Mouse (Mus musculus) left cerebral cortex, postnatal 36 days (tissue): Measurements from ENCODE around the gene Sobp. TPM values are rescaled to one million over a fixed set of nuclear protein-coding genes. Genes with fewer than 3 reads are reported as not detected.

Source experiments
- DNase-seq, 2 experiments: peaks; one replicate each; pipeline ENCODE4 v3.0.0; 2021 to 2022; ENCODE audit warnings: low spot score in 2 of 2, mixed read lengths in 1 of 2
- intact Hi-C: fragments of 180-260 bp; cut with DNase I; formaldehyde crosslinking; loops from one replicate; pipeline ENCODE4 v1.15.1; 2025
- total RNA-seq, 2 experiments: library from RNA; stranded (reverse); gene quantifications; 2 replicates each; pipeline ENCODE4 v1.2.3; 2021

Sobp gene
- total RNA-seq, 2 experiments from 2014 or later: 76.7 to 79.5 TPM

DNA sequence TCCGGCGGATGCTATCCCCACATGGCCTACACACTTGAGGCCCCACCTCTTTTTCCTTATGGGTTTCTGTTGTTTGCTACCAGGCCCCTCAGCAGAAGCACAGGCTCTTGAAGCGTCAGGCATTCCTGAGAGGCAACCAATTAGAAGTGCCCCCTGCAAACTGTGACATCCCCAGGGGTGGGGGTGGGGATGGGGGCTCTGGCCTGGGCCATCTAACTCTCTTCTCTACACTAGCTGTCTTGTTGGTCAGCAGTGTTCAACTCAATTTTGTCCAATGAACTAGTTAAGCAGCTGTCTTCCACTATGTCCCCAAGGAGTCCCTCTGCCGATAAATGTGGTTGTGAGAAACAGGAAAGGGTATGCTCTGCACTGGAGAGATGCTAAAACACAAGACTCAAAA lies 169.3 kb downstream of the Sobp start:
- intact Hi-C loops: no loop called here
- DNase-seq: no peak

DNA sequence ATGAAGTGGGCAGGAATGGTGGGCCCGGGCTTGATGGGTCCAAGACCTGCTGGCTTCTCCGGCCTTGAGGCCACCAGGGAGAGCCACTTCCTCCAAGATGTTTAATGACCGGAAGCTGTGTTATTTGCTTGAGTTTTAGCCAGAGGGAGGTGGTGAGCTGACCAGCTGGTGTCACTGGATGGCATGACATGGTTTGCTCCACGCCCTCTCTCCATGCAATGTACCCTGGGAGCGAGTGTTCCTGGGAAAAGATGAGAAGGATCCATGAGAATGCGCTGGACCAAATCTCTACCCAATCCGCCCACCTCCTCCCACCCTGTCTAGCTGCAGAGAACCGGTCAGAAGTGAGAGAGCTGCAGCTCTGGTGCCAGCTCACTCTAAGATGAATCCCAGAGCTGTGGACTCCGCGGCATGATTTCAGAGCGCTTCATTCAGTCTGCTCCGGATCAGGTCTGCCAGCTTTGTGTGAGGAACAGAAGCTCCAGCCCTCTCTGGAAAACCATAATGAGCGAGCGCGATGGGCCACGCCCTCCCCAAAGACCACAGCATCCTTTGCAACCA lies 170.1 kb downstream of the Sobp start:
- DNase-seq: no peak
- intact Hi-C loops: no loop called here

DNA sequence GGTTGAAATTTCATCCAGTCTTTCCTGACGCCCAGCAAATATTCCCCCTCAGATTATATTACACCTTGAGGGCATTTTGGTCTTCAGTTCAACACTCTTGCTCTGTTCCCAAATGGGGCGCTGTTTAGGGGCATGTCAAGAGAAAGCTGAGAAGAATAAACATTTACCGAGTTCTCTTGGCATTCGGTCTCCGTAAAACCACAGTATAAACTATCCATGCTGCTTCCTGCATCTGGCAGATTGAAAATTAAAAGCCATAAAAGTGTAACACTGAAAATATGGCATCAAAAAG lies 170.9 kb downstream of the Sobp start:
- no peak for DNase-seq
- intact Hi-C loops: no loop called here

DNA sequence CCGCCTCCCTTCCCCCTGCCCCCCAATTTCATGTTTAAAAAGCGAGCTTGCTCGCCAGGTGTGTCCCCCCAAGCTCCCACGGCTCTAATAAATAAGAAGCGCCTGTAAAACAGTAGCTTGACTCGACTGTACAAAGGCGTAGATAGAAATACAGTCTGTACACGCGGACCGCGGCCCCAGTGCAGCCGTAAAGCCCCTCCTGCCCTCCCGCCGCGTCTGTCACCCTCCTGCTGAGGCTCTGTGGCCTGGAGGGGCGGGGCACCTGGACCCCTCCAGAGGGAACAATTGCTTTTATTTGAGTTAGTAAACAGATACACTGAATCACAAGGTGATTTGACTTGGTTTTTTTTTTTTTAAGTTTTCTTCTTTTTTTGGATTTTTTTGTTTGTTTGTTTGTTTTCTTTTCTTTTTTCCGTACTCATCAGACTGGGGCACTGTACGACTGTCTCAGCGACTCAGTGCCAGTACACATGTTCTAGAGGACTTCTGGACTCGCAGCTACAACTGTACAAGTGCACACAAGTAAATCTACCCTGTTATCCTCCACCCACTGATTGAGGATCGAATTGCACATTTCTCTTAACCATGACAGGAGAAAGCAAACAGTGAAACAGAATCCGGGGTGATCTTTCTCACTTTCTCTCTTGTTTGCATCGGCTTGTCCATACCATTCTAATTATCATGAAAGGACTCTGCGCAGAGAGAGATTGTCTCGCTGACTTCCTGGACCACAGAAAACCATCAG lies 171.4 kb downstream of the Sobp start:
- DNase-seq: no peak
- intact Hi-C loops: no loop called here

DNA sequence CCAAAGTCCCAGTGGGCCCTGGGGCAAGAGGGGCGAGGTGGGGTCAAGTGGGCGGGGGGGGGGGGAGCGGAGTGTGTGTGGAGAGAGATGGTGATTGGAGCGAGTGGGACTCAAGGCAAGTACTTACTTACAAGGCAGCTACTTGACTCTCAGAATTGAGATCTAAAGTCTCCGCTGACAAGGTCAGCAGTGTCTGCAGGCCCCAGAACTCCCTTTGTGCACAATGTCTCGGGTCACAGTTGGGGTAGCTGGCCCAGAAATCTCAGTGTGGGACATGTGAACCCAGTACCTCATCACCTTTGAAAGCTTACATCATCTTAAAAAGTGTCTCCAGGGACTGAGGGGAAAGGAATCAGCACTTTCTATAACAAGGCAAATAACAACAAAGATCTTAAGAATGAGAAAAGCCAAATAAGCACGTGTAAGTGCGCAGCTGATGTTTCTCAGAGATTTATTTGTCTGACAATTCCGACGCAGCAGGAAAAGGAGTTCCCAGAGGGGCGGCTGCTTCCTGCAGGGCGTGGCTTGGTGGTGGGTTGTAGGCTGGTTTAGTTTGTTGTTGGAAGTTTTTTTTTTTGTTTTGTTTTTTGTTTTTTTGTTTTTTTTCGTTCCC lies 172.2 kb downstream of the Sobp start:
- intact Hi-C loops: no loop called here
- DNase-seq: no peak

DNA sequence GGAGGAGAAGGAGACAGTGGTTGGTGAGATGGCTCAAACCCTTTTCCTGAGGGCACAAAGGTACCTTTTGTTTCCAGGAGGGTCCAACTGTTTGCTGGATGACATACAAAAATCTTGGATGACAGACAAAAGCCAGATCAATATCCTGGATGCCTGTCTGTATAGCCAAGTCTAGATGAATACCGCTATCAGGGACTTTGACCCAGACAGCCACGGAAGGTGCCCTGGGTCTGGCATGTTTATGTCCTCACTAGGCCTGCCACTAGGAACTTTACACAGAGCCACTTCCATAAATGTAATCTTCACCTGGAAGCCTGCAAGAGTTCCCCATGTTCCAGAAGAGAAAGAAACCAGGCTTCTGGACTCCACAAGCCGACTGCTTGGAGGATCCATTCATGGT lies 172.9 kb downstream of the Sobp start:
- intact Hi-C loops: no loop called here
- no peak for DNase-seq

DNA sequence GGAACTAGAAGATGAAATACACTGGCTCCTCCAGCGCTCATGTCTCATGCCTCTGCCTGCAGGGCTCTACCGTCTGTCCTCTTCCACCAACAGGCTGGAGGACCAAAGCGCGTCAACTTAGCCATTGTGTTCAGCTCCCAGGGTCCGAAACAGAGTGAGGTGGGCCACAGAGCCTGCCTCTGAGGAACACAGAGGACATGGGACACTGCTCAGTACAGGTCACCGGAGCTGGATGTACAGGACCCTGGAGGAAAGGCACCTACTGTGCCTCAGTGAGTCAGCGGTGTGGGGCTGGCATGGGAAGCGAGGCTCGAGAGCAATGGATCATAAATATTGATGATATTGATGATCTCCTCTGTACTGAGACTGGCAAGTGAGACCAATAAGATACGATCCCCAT lies 175.0 kb downstream of the Sobp start:
- intact Hi-C loops: no loop called here
- no peak for DNase-seq

DNA sequence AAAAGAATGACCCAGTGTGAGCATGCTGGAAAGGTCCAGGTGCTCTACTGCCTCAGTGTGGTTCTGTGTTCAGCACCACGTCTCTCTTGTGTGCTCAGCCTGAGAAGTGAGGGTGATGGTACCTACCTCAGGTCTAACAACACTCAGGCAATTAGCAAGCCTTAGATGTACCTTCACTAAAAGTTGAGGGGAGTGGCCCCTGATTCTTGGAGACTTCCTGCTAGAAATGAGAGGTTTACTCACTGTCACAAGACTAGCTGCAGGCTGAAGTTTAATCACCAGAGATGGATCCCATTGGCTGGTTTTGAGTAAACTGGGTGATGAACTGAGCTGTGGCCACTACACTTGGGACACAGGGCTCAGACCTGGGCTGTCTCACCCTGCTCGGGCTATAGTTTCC lies 177.1 kb downstream of the Sobp start:
- intact Hi-C loops: no loop called here
- DNase-seq: no peak

DNA sequence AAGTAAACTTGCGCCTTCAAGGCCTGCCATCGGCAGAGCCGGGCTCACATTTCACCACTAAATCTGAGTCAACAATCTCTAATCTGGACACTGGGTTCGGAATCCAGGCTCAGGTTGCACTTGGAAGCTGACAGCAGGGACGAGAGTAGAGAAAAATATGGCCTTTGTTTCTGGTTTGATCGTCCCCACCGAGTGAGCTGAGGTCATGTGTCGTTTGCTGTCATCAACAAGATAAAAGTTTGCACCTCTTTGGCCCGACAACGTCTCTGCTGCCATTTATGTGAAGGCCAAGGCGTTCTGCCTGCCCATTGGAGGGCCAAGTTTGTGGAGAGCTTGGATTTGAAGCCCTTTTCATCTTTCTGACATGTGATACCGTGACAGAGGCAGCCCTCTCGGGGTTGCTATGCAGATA lies 178.8 kb downstream of the Sobp start:
- DNase-seq: no peak
- intact Hi-C loops: no loop called here

DNA sequence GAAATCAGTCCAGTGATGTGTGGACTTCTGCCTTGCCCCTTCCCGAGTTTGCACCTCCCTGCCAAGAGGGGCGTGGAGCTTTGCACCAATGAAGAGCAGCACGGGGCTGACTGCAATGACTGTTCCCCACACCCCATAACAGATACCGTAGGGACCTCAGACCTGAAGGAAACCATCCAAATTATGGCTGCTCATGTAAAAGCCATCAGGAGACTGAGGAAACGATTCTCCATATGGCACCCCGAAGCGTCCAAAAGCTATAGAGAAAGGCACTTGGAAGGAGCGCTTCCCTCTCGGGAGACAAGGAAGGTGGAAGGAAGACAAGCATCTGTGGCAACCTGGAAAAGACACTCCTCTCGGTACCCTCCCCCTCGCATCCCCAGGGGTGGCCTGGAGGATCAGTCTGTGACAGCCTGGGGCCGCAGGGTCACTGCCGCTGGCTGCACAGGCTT lies 180.0 kb downstream of the Sobp start:
- DNase-seq: peak in 1 of 2 experiments; percentile 24
- intact Hi-C loops: no loop called here

DNA sequence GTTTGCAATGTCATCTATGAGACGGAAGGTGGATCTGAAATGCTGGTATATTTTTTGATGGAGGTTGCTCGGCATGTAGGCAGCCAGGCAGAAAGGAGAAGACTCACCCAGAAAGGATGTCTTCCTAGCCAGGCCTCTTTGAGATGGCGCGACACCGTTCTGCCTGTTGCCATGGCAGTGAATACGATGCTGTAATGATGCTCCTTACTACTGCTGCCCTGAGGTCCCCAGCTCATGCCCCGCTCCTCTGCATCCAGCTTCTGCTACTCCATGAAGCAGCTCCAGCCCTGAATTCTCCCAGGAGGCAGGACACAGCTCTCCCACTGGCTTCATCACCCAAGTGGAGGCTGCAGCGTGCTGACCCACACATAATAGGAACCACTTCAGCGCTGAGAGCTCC lies 183.3 kb downstream of the Sobp start:
- DNase-seq: no peak
- intact Hi-C loops: no loop called here

DNA sequence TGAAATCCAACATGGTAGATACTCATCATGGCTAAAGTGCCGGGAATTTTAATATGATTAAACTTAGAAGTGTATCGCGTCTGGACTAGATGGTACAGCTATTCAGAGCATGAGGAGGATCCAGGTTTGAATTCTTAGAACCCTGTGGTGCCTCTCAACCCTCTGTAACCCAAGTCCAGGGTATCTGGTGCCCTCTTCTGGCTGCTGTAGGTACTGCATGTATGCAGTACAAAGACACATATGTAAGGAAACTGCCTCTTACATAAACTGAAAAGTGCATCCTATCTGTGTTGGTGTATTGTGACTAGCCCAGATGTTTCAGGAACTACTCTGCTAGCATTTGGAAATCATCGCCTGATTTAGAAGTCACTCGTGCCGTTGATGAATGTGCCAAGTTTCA lies 184.4 kb downstream of the Sobp start:
- no peak for DNase-seq
- intact Hi-C loops: no loop called here

DNA sequence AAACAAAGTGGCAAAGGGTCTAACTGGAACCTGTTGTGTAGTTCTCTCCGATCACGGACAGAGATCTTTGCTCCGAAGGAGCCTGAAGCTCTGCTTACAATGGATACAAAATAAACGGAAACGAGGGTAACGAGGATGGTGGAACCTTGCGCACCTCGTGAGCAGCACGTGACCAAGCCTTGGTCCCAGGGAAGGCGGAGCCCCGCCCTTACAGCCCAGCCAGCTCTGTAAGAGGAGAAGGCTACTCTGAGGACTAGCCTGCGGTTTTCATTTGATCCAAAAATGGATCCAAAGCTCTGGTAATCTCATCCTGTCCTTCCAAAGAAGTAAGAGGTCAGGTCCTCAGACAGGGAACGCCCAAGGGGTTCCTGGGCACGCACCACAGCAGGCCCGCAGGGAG lies 185.7 kb downstream of the Sobp start:
- no peak for DNase-seq
- intact Hi-C loops: no loop called here

DNA sequence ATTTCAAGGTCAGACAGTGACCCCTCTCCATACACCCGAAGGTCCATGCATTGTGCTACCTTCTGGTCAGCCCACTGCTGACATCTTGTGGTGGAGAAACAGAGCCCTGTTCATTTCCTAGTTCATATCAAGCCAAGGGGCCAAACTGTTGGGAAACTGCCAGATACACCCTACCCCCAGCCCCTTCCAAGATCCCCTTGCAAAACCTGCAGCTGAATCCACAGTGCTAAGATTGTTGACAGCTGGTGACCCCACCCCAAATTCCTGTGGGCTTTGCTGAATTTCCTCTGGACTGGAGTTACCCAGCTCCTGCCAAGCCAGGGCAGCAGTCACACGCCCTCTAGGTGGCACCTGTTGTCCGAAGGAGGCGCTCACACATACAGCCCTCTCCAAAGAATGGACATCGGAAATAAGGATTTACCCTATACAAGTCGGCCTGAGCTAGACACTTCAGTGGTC lies 186.7 kb downstream of the Sobp start:
- DNase-seq: no peak
- intact Hi-C loops: loop anchor here (2.0 kb wide), 1 partner anchor 29 kb away; no protein-coding TSS in a partner anchor

DNA sequence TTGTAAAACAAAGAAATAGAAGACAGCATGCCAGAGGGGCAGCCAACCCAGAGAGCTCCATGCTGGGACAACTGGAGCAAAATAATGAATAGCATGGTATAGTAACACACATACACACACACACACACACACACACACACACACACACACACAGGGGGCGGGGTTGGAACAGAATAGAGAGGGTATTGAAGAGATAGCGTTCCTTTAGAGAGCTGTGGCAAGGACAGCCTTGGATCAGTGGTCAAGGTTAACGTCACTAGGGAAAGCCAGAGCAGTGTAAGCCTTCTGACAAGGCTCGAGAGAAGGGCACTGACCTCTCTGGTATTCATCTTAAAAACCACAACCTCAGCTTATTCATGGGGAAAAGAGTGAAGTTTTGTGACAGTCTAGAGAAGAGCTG lies 189.4 kb downstream of the Sobp start:
- intact Hi-C loops: no loop called here
- DNase-seq: no peak

DNA sequence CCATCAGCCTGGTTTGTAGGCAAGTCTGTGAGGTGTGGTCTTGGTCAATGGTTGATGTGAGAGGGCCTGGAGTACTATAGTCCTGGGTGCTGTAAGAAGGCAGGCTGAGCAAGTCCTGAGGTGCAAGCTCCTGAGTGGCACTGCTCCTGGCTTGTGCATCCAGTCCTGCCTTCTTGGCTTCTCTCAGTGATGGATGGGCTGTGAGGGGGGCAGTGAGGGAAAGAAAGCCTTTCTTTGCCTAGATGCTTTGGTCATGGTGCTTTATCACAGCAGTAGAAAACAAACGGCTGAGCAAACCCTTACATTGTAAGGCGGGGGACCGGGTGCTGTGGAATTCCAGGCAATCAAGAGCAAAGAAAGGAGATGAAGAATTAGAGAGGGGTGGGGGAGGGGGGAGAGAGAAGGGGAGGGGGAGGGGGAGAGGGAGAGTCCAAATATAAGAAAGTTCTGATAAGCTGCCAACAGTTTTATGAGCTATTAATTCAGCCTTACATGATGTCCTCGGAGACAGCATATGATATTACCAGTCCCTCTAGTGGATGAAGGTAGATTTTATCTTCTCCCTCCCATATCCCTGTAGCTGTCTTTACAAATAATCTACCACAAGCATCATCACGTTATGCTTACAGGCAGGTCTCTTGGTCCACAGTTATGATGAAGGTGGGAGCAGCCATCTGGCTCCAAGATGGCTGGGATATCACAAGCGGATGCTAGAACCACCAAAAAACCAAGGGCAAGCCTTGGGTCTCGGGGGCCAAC lies 193.2 kb downstream of the Sobp start:
- intact Hi-C loops: no loop called here
- DNase-seq: no peak

DNA sequence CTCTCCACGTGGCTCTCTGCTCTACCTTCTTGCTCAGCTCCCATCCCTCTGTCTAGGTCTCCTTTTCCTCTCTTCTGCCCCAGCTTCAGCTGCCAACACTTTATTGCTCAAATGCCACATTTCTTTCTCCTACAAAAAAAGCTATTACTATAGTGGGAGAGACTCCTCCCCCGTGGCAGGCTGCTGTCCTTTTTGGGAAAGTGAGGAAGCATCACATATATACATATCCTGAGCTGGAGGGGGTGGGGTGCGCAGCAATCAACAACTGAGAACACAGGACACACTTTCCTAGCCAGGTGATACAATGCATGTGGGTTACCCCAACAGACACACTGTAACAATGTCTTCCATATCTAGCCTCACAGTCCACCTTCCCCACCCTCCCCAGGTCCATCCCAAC lies 196.0 kb downstream of the Sobp start:
- DNase-seq: no peak
- intact Hi-C loops: loop anchor here (10.0 kb wide), 1 partner anchor 476 kb away; no protein-coding TSS in a partner anchor

DNA sequence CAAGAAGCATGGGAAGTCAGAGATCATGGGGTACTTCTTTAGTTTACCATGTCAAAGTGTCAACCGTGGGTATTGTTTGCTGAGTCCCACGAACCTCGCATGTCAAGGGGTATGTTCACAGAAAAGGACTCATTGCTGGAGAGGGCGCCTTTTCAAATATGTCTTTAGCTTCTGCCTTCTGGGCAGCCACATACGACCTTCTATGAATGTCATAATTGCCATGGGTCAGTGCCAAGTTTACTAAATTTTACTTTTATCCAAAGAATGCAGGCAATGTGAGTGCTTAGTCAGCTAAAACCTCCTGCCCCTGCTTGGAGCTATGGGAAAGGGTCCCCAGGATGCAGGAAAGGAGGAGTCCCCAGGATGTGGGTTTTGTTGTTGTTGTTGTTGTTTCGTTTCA lies 197.8 kb downstream of the Sobp start:
- intact Hi-C loops: loop anchor here (10.0 kb wide), 1 partner anchor 478 kb away; no protein-coding TSS in a partner anchor
- DNase-seq: no peak

DNA sequence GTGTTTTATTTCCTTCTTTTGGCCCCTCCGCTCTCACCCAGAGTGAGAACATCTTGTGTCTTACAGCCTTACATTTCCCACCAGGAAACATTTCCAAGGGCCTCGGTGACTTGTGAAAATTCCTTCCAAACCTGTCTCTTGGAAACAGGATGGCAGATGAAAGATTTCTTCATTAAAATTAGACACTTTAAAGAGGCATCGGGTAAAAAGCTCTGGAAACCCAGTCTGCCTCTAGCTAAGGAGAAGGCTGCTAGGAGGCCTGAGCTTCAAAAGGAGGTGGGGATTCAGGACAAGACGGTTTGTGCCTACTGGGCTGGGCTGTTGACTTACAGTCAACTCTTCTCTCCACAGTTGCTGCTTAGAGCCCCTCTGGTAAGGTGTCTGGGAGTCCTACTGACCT lies 200.8 kb downstream of the Sobp start:
- DNase-seq: no peak
- intact Hi-C loops: loop anchor here (10.0 kb wide), 1 partner anchor 481 kb away; no protein-coding TSS in a partner anchor

DNA sequence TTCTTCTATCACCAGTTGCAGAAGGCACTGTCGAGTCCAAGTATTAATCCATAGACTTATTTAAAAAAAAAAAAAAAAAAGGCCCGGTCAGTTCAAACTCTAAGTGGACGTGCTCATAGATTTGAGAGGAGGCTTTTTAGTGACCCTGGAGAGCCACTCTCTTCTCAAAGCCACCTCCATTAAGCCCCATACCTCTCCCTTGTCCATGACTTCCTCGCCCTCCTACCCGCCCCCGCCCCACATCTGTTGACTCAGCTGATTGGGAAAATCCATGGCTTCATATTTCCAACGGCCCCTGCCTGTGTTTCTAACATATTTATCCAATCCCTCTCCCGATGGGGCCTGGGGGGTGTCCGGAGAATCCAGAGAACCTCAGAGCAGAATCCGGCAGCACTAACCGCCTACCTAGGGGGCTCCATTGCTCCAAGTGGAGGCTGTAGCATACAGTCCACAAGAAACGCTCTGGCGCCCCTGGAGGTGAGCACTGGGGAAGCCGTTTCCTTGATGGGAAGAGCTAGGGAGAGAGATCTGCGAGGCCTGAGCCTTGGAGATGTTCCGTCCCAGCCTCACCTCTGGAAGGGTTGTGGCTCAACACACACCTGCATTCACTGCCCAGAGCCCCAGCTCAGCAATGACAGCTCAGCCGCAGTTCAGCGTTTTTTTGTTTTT lies 201.7 kb downstream of the Sobp start:
- DNase-seq: peak; percentile 35 to 43
- intact Hi-C loops: loop anchor here (10.0 kb wide), 1 partner anchor 482 kb away; no protein-coding TSS in a partner anchor
